Mouse (Mus musculus): ENCODE data around the gene Acot7. TPM values are rescaled to one million over a fixed set of nuclear protein-coding genes. Genes with fewer than 3 reads are reported as not detected.

The Acot7 gene
- polyA plus RNA-seq (2017; shearing (Covaris generic)), result 6.2 TPM

GRCm38 (mm10) chr4:152177537-152178343 lies at the start of gene Acot7:
TSS of gene Acot7 (plus strand) at chr4:152178134.

GRCm38 (mm10) chr4:152151966-152152544 lies 25.9 kb upstream of the Acot7 start, which contains the start of gene Espn:
TSS of gene Espn (minus strand) at chr4:152152371.

GRCm38 (mm10) chr4:152158585-152159284 lies 19.2 kb upstream of the Acot7 start, which contains the start of gene Hes2:
TSS of gene Hes2 (plus strand) at chr4:152158867.

GRCm38 (mm10) chr4:152273621-152274236 lies 95.8 kb downstream of the Acot7 start, which contains the start of gene Gpr153:
TSS of gene Gpr153 (plus strand) at chr4:152274232.

GRCm38 (mm10) chr4:152291562-152291961 lies 113.6 kb downstream of the Acot7 start, which contains the start of gene Hes3:
TSS of gene Hes3 (minus strand) at chr4:152291662.

GRCm38 (mm10) chr4:152296874-152297861 lies 119.2 kb downstream of the Acot7 start, which contains the start of gene Icmt:
TSS of gene Icmt (plus strand) at chr4:152297227.

GRCm38 (mm10) chr4:152318517-152319234 lies 140.7 kb downstream of the Acot7 start, which contains the start of gene Rnf207:
TSS of gene Rnf207 (minus strand) at chr4:152318993.

Other genes starting within 250 kb of the Acot7 start
- gene Dnajc11, start 244.4 kb upstream of the Acot7 start, polyA plus RNA-seq (2017; shearing (Covaris generic)), result 44.9 TPM
- gene Thap3, start 189.1 kb upstream of the Acot7 start, polyA plus RNA-seq (2017; shearing (Covaris generic)), result 80.1 TPM
- gene Phf13, start 181.9 kb upstream of the Acot7 start, polyA plus RNA-seq (2017; shearing (Covaris generic)), result 64.0 TPM
- 56.3 TPM for gene Klhl21, start 169.3 kb upstream of the Acot7 start, polyA plus RNA-seq (2017; shearing (Covaris generic))
- gene Zbtb48, start 150.5 kb upstream of the Acot7 start, polyA plus RNA-seq (2017; shearing (Covaris generic)), result 32.4 TPM
- gene Tas1r1, start 139.6 kb upstream of the Acot7 start, polyA plus RNA-seq (2017; shearing (Covaris generic)), result not detected
- 47.1 TPM for gene Nol9, start 138.8 kb upstream of the Acot7 start, polyA plus RNA-seq (2017; shearing (Covaris generic))
- gene Plekhg5, start 105.6 kb upstream of the Acot7 start, polyA plus RNA-seq (2017; shearing (Covaris generic)), result 1.5 TPM
- 72.7 TPM for gene Tnfrsf25, start 62.2 kb upstream of the Acot7 start, polyA plus RNA-seq (2017; shearing (Covaris generic))
- 9.3 TPM for gene Espn, start 25.8 kb upstream of the Acot7 start, polyA plus RNA-seq (2017; shearing (Covaris generic))
- not detected for gene Hes2, start 19.3 kb upstream of the Acot7 start, polyA plus RNA-seq (2017; shearing (Covaris generic))
- gene Gpr153, start 96.1 kb downstream of the Acot7 start, polyA plus RNA-seq (2017; shearing (Covaris generic)), result not detected
- gene Hes3, start 113.5 kb downstream of the Acot7 start, polyA plus RNA-seq (2017; shearing (Covaris generic)), result not detected
- gene Icmt, start 119.1 kb downstream of the Acot7 start, polyA plus RNA-seq (2017; shearing (Covaris generic)), result 21.6 TPM
- not detected for gene Rnf207, start 140.9 kb downstream of the Acot7 start, polyA plus RNA-seq (2017; shearing (Covaris generic))
- 542 TPM for gene Rpl22, start 147.6 kb downstream of the Acot7 start, polyA plus RNA-seq (2017; shearing (Covaris generic))
- gene Chd5, start 160.5 kb downstream of the Acot7 start, polyA plus RNA-seq (2017; shearing (Covaris generic)), result not detected